Mouse (Mus musculus) forebrain, embryonic 10.5 days (tissue): ENCODE measurements around the gene Nbeal2. TPM values are rescaled to one million over a fixed set of nuclear protein-coding genes. Genes with fewer than 3 reads are reported as not detected.

Source experiments
- DNase-seq: peaks from one replicate; pipeline ENCODE4 v3.0.0-alpha.2; 2017; ENCODE audit warnings: low spot score; ENCODE audit errors: extremely low spot score
- H3K27ac ChIP-seq: fragments of 300-500 bp; sonication (generic); 2 replicates; pipeline ENCODE4 v1.5.1; 2016; ENCODE audit warnings: mild to moderate bottlenecking
- H3K27me3 ChIP-seq: fragments of 300-500 bp; sonication (generic); 2 replicates; pipeline ENCODE4 v1.6.1; 2016; ENCODE audit warnings: mild to moderate bottlenecking; ENCODE audit not compliant: poor library complexity, severe bottlenecking
- H3K36me3 ChIP-seq: fragments of 300-500 bp; sonication (generic); replicated peaks from 2 replicates; pipeline ENCODE4 v1.6.1; 2016; ENCODE audit warnings: mild to moderate bottlenecking, moderate library complexity
- H3K4me1 ChIP-seq: fragments of 300-500 bp; sonication (generic); 2 replicates; pipeline ENCODE4 v1.6.1; 2016
- H3K4me3 ChIP-seq: fragments of 300-500 bp; sonication (generic); 2 replicates; pipeline ENCODE4 v1.5.1; 2016; ENCODE audit warnings: mild to moderate bottlenecking, moderate library complexity
- H3K9me3 ChIP-seq: fragments of 300-500 bp; sonication (generic); 2 replicates; pipeline ENCODE4 v1.6.1; 2016; ENCODE audit warnings: mild to moderate bottlenecking, moderate library complexity
- WGBS: fragments of 180-500 bp; shearing (Covaris S2); methylation state at CpG from one replicate; pipeline ENCODE4 v1.1.7; 2016; 5-methylcytosine and 5-hydroxymethylcytosine counted together
- polyA plus RNA-seq: library from polyadenylated mRNA; unstranded; fragments of >200 nt; fragmentation: Nextera tagmentation; extraction: Ambion mirVana; gene quantifications from 2 replicates; pipeline ENCODE4 v1.2.1, GENCODE M21; 2016

The Nbeal2 gene
- polyA plus RNA-seq, 1 experiment from 2014 or later: 1.4 TPM

DNA sequence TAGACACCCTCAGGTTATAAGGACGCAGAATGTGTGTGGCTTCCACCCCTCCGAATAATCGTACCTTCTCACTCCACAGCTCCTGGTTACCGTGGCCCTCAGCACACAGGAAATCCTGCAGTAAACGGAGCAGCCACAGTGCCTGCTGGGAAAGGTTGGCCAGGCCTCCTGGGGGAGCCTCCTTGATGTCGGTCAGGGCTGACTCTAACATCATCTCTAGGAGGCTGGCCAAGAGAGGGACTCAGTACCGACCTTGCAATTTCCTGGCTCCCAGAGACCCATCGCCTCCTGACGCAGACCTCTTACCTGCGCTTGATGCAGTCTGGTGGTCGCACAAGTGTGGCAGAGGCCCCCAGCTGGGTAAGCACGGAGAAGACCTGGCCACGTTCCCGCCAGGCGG is 21.3 kb downstream of the Nbeal2 start:
- no peak overlapping the region for H3K4me3 ChIP-seq
- H3K27me3 ChIP-seq: peaks cover 65% of the 10 kb centered on the region
- no peak for DNase-seq

DNA sequence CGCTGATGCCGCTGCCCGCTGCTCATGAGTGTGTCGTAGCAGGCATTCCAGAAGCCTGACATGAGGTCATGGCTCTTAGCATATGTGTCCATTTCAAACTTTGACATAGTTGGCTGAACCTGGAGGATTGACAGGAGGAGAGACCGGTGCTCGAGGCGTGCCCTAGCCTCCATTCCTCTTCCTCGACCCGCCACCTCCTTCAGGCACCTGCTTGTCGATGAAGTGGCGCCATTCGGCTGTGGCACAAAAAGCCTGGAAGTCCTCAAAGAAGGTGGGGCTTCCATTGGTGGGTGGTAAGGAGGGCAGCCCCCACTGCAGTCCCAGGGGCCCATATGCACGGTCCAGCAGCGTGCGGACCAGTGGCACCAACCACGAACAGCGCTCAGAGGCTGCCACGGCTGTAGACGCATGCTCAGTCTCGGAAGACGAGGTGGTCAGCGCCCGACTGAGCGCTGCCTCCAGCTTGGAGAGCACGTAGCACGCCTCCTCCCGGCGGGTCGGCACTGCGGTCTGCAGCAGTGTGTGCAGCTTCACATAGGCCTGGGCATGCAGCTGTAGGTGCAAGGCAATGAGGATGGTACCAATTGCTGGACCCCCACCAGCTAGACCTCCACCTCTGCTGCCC is 22.2 kb downstream of the Nbeal2 start:
- peaks cover 20% of the 10 kb centered on the region; the same call in 1 of the 2 replicates for H3K36me3 ChIP-seq
- H3K27me3 ChIP-seq: peaks cover 65% of the 10 kb centered on the region
- no peaks in the 10 kb centered on the region for H3K9me3 ChIP-seq
- peaks cover 36% of the 10 kb centered on the region for H3K4me1 ChIP-seq
- peak overlapping the region; percentile 48 for H3K4me3 ChIP-seq
- peak; percentile 64 for DNase-seq
- WGBS: 21% methylated on average over 30 of the region's 30 CpGs
- no peak overlapping the region for H3K27ac ChIP-seq

More for the DNA sequence above, 21.3 kb downstream of the Nbeal2 start:
- Histone ChIP-seq H3K4me1 (peaks cover 36% of the 10 kb centered on the region), H3K27ac (no peak overlapping the region), H3K9me3 (no peaks in the 10 kb centered on the region), H3K36me3 (peaks cover 20% of the 10 kb centered on the region; the same call in 1 of the 2 replicates)
- WGBS: 87% methylated on average over 15 of the region's 15 CpGs

DNA sequence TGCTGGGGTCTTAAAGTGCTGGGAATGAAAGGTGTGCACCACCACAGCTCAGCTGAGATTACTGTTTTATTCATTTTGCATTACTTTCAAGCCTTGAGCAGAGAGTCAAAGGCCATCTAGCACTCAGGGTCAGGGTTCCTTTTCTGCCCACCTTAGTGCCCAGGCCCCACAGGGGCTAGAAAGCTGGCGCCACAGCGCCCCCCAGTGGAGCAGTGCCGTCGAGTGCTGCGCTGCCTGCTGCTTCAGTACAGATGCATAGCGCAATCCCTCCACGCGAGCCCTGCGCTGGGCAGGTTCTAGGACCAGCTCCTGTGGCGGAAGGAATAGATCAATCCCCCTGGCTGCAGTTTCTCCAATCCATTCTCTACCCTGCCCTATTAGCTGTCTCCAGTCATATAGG is 22.8 kb downstream of the Nbeal2 start:
- Histone ChIP-seq H3K4me1 (peaks cover 36% of the 10 kb centered on the region), H3K27me3 (peaks cover 62% of the 10 kb centered on the region), H3K9me3 (no peaks in the 10 kb centered on the region), H3K27ac (no peak overlapping the region), H3K36me3 (peaks cover 22% of the 10 kb centered on the region; the same call in 1 of the 2 replicates), H3K4me3 (peak overlapping the region; percentile 48)
- WGBS: 15% methylated on average over 10 of the region's 10 CpGs
- peak; percentile 74 for DNase-seq

DNA sequence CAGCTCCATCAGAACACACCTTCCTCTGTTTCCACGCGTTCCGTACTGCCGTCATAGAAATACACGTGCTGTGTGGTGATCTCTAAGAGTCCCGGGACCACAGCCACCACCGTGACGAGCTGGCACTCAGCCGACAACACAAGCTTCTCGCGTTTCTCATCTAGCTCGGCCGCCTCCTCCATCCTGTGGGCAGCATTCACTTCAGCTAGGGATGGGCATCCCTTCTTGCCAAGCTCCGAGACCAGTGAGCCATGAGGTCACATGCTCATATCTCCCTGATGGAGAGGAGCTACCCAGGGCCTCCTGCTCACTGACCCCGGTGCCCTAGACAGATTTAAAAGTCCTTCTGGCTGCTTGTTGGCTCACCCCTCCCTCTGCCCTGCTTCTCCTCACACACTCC is 23.8 kb downstream of the Nbeal2 start:
- no peak overlapping the region for H3K4me3 ChIP-seq
- WGBS: 94% methylated on average over 15 of the region's 15 CpGs
- peaks cover 24% of the 10 kb centered on the region; the same call in 1 of the 2 replicates for H3K36me3 ChIP-seq
- DNase-seq: no peak
- H3K27me3 ChIP-seq: peaks cover 61% of the 10 kb centered on the region
- peaks cover 41% of the 10 kb centered on the region for H3K4me1 ChIP-seq
- no peak overlapping the region for H3K27ac ChIP-seq
- no peaks in the 10 kb centered on the region for H3K9me3 ChIP-seq

DNA sequence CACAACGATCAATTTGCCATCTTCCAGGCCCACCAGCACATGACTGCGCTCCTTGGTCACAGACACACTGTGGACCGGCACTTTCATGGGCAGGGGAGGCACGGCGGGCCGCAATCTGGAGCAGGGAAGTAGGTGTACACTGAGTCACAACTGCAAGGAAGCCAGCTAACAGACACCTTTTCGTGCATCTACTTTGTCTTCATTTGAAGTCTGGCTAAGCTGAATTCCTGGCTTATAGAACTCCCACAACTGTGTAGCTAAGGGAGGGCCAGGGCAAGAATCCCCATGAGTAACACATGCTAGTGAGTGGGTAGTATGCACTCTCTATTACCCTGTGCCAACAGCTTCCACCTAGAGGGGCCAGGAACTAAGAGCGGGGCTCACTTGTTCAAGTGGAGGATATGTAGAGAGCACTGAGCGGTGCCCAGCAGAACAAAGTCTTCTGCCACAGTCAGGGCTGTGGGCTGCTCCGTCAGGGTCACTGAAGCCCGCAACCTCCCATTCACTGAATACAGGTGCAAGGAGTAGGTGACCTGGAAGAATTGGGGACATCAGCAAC is 28.5 kb downstream of the Nbeal2 start:
- peak overlapping the region; percentile 64 for H3K4me3 ChIP-seq
- no peaks in the 10 kb centered on the region for H3K9me3 ChIP-seq
- H3K36me3 ChIP-seq: peaks cover 46% of the 10 kb centered on the region
- H3K27ac ChIP-seq: peak overlapping the region; percentile 90
- peaks cover 14% of the 10 kb centered on the region for H3K27me3 ChIP-seq
- 68% methylated on average over 11 of the region's 11 CpGs for WGBS
- DNase-seq: no peak
- peaks cover 34% of the 10 kb centered on the region for H3K4me1 ChIP-seq

DNA sequence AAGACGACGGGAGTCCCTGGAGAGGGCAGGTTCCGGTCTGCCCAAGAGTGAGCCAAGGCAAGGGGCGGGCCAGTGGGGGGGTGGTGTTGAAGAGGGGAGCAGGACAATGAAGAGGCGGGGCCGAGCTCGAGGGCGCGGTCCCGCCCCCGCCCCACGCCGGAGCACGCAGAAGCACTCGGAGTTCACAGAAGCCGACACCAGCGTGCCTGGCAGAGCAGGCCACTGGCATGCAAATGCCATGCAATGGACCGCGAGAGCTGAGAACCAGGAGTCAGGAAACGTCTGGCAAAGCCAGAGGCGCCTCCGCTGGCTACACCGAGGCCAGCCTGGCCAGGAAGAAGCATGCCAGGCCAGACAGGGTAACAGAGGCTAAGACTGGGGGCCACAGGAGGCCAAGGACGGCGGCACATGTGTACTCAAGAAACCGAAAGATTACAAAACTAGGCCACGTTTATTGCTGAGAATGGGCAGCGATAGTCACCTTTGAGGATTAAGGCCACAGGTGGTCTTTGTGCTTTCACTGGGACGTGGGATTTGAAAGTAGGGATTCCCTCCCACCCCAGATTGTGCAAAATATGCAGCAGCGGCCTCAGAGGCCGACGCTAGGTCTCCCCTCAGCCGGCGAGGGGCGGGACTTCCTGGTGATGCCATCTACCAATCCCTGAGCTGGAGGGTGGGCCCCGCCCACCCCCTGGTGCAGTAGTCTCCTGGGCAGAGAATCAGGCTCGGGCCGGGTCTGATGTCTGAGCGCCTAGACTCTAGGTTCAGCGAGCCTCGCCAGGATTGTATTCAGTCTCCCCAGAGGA is 29.4 kb downstream of the Nbeal2 start, which contains the start of gene Nradd:
Gene Nradd (minus strand): TSS at position 92 of the 806 bp plus-strand sequence.
- Histone ChIP-seq H3K9me3 (no peaks in the 10 kb centered on the region), H3K27me3 (peaks cover 12% of the 10 kb centered on the region), H3K4me1 (peaks cover 34% of the 10 kb centered on the region), H3K27ac (peak within 1 kb of the TSS; percentile 90), H3K4me3 (peak within 1 kb of the TSS; percentile 64), H3K36me3 (peaks cover 50% of the 10 kb centered on the region)
- DNase-seq: peak; percentile 92
- WGBS: under 1% methylated on average over 41 of the region's 41 CpGs

DNA sequence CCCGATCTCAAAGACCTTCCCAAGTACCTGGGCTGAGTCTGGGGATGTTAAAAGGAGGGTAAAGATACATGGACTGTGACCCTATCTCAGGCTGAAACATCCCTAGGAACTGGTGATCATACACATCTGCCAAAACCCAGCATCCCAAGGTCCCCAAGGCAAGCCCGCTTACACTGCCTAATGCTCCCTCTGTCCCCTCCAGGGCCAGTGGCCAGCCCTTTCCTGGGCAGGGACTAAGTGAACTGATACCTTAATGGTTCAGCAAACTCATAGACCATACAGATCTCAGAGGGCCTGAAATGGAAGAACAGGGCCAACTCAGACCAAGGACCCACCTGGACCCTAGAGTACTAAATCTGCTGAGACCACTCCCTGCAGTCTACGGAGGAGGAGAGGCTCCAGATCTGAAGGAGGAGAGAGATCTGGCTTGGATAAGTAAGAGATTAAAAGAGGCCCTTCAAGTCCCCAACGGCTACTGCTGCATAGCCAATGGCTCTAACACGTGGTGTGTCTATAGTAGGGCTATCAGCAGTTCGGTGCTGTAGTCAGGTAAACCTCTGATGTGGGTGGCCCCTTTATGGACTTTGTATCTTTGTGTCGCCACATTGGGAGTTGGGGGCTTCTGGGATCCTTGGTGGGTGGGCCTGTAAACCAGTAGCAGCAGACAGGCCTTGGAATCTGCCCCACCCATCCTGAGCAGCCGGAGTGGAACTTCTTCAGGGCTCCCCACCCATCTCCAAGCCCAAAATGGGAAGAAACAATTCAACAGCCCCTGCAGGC is 30.4 kb downstream of the Nbeal2 start:
- H3K4me3 ChIP-seq: peak overlapping the region; percentile 64
- WGBS: 50% methylated on average over 8 of the region's 8 CpGs
- H3K9me3 ChIP-seq: no peaks in the 10 kb centered on the region
- peaks cover 12% of the 10 kb centered on the region for H3K27me3 ChIP-seq
- DNase-seq: no peak
- peak overlapping the region; percentile 90 for H3K27ac ChIP-seq
- H3K36me3 ChIP-seq: peaks cover 53% of the 10 kb centered on the region
- peaks cover 34% of the 10 kb centered on the region for H3K4me1 ChIP-seq

DNA sequence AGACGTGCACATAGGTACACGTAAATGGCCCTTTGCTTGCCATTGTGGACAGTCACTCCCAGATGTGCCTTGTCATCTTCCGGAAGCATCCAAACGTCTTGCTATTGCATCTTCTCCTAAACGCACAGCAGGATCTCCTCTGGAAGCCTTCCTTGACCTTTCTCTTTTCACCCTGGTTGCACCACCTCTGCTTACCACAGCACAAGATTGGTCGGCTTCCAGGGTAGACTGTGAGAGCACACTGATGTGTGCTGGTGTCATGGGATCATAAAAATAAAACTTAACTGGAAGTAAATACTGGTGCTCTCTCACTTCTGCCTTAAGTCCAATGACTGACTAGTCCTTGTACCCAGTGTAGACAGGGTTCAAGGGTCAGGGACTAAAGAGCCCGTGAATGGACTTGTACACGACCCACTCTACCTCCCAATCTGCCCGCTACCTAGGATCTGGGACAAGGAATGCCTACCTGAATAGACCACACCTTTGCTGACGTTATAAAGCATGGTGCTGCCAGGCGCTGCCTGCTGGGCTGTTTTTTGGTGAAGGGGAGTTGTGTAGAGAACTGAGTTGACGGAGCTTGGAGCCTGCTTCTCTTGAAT is 31.2 kb downstream of the Nbeal2 start:
- no peaks in the 10 kb centered on the region for H3K9me3 ChIP-seq
- 89% methylated on average over 12 of the region's 12 CpGs for WGBS

DNA sequence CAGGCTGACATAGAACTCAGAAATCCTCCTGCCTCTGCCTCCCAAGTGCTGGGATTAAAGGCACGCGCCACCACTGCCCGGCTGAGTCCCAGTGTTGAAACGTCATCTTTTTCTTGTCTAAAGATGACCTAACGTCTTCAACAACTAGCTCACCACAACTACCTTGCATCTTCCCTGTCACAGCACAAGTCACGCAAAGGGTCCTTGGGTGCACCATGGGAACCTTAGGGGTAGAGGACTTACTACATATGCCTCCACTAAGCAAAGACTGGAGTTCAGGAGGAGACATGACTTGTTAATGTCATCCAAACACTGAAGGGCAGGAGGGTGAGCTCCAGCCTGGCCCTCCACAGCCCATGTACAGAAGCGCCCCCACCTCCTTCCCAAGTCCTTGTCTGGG is 33.3 kb downstream of the Nbeal2 start:
- DNase-seq: no peak
- H3K4me1 ChIP-seq: peaks cover 31% of the 10 kb centered on the region
- H3K4me3 ChIP-seq: no peak overlapping the region
- H3K27ac ChIP-seq: no peak overlapping the region
- H3K36me3 ChIP-seq: peaks cover 72% of the 10 kb centered on the region
- no peaks in the 10 kb centered on the region for H3K9me3 ChIP-seq
- peaks cover 4% of the 10 kb centered on the region for H3K27me3 ChIP-seq
- WGBS: 95% methylated on average over 7 of the region's 7 CpGs

More for the DNA sequence above, 31.2 kb downstream of the Nbeal2 start:
- DNase-seq: no peak
- Histone ChIP-seq H3K27me3 (peaks cover 12% of the 10 kb centered on the region), H3K4me1 (peaks cover 34% of the 10 kb centered on the region), H3K4me3 (no peak overlapping the region), H3K27ac (no peak overlapping the region), H3K36me3 (peaks cover 57% of the 10 kb centered on the region)

DNA sequence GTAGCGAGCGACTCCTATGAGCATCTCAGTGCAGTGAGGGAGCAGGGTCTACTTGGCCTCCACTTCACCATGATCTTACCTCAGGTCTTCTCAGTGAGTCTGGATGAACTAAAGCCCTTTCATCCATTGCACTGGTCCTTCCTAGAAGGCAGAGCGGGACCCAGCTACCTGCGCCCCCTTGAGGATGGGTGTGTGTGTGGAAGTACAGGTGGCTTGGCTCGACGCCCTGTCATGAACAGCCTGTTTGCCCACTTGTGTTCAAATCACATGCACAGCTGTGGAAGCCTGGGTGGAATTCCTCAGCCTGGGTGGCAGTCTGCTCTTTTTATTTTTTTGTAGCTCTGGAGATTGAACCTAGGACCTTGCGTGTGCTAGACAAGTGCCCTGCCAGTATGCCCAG is 33.8 kb downstream of the Nbeal2 start:
- Histone ChIP-seq H3K4me3 (no peak overlapping the region), H3K27ac (no peak overlapping the region), H3K9me3 (no peaks in the 10 kb centered on the region), H3K36me3 (peaks cover 77% of the 10 kb centered on the region), H3K4me1 (peaks cover 26% of the 10 kb centered on the region), H3K27me3 (no peaks in the 10 kb centered on the region)
- WGBS: 87% methylated on average over 7 of the region's 7 CpGs
- no peak for DNase-seq

DNA sequence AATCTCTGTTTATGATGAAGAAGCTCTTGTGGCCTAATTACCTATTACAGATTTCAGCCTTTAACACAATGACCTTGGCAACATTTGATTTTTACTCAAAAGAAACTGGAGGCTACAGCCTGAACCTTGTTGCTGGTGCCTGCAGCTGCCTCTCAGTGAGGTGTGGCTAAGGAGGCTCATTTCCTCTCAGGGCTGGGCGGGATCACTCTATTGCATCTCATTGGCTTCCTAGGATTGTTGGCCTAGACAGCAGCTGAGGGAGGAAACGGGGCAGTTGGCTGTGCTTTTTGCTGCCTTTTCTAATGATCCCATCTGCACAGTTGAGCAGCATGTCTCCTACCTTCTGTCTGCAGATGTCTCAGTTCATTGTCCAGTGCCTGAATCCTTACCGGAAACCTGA is 36.9 kb downstream of the Nbeal2 start:
- no peak for DNase-seq
- 86% methylated on average over 3 of the region's 3 CpGs for WGBS
- peaks cover 95% of the 10 kb centered on the region for H3K36me3 ChIP-seq

DNA sequence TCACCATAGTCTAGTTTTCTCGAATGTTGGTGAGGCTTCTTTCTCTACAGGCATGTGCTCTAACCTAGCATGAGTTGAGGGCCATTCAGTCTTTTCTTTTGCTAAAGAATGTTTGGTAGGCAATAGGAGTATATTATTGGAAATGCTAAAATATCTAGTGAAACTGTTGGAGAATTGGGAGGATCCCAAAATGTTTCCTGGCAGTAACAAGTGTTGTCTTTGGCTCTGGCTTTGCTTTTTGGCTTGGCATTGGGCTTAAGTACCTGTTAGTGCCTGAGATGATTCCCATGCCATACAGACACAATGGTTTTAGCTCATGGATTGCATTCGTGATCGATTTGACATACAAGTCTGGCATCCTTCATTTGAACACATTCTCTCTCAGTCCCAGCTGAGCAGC is 42.5 kb downstream of the Nbeal2 start:
- Histone ChIP-seq H3K9me3 (no peaks in the 10 kb centered on the region), H3K4me1 (no peaks in the 10 kb centered on the region), H3K27ac (no peak overlapping the region), H3K4me3 (no peak overlapping the region), H3K36me3 (peaks cover 92% of the 10 kb centered on the region), H3K27me3 (no peaks in the 10 kb centered on the region)
- no peak for DNase-seq
- 97% methylated on average over 3 of the region's 3 CpGs for WGBS

More for the DNA sequence above, 36.9 kb downstream of the Nbeal2 start:
- Histone ChIP-seq H3K9me3 (no peaks in the 10 kb centered on the region), H3K4me3 (no peak overlapping the region), H3K27me3 (no peaks in the 10 kb centered on the region), H3K4me1 (0 out of 2 replicates have a peak, but pooled peaks cover 2% of the 10 kb centered on the region), H3K27ac (no peak overlapping the region)
